Mouse (Mus musculus): ENCODE data around the gene Hunk. TPM values are rescaled to one million over a fixed set of nuclear protein-coding genes. Genes with fewer than 3 reads are reported as not detected.

The Hunk gene
- polyA plus RNA-seq (2014; fragmentation: Illumina TruSeq; extraction: RNeasy Lipid Tissue Mini Kit (QIAGEN cat#74804); ENCODE audit: low read depth, low replicate concordance): 5.0 TPM

DNA sequence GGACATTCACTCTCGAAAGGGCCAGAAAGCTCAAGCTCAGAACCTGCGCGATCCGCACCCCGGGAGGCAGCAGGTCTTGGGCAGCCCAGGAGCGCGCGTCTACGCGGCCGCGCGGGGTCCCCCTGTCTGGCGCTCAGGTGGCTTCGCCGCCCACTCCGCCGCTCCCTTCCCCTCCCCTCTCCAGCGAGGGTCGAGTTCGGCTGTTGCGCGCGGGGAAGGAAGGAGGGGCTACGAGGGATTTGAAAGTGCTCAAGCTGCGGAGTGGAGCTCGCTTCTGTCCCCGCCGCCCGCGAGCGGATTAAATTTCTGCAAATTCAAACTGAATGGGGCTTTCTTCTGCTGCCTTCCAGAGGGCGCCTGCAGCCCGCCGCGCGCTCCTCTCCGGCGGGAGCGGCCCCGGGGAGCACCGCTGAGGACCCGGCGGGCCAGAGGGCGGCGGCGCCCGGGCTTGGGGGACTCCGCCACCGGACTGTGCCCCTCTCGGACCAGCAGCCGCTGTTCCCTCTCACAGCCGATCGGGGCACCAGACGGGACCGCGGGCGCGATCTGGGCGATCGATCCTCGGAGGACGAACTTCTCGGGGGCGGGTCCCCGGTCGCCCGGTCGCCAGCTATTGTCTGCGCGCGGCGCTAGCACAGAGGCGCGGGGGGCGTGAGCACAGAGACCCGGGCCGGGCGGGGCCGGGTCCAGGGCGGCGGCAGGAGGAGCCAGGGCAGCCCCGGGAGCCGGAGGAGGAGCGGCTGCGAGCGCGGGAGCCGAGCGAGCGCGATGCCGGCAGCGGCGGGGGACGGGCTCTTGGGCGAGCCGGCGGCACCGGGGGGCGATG is at the start of gene Hunk:
TSS of gene Hunk (plus strand) at position 326 of the 826 bp plus-strand sequence.

Other genes starting within 250 kb of the Hunk start
- gene Tiam1, start 242.2 kb upstream of the Hunk start, polyA plus RNA-seq (2014; fragmentation: Illumina TruSeq; extraction: RNeasy Lipid Tissue Mini Kit (QIAGEN cat#74804); ENCODE audit: low read depth, low replicate concordance): 16.8 TPM
- 228 TPM for gene Sod1, start 165.3 kb upstream of the Hunk start, polyA plus RNA-seq (2014; fragmentation: Illumina TruSeq; extraction: RNeasy Lipid Tissue Mini Kit (QIAGEN cat#74804); ENCODE audit: low read depth, low replicate concordance)
- gene Scaf4, start 101.5 kb upstream of the Hunk start, polyA plus RNA-seq (2014; fragmentation: Illumina TruSeq; extraction: RNeasy Lipid Tissue Mini Kit (QIAGEN cat#74804); ENCODE audit: low read depth, low replicate concordance): 29.0 TPM

All from testis, adult 10 weeks (tissue).